Mouse (Mus musculus) embryonic stem cell, embryonic (primary cell): ENCODE measurements around the gene Cdkn2c.

ENCODE experiments used
- CTCF ChIA-PET, 4 experiments: fragments of 300-600 bp in 2 of 4; fragments of 350-600 bp in 2 of 4; sonication (Branson Sonifier 250); formaldehyde crosslinking; loops; one replicate each; lab custom pipeline; 2022; ENCODE audit warnings: inconsistent platforms in 2 of 4; lab: Charles Lee
- POLR2A ChIA-PET, 4 experiments: fragments of 300-600 bp in 2 of 4; fragments of 350-600 bp in 2 of 4; sonication (Branson Sonifier 250); formaldehyde crosslinking; loops; one replicate each; lab custom pipeline; 2022; ENCODE audit warnings: antibody characterized with exemption in 4 of 4, inconsistent platforms in 1 of 4; lab: Charles Lee

Cdkn2c gene

GRCm38 (mm10) chr4:109612596-109612995 lies 54.4 kb downstream of the Cdkn2c start:
- POLR2A ChIA-PET: no interaction called here
- CTCF ChIA-PET: no interaction called here
